Mouse (Mus musculus): ENCODE measurements around the gene Xlr3a. TPM values are rescaled to one million over a fixed set of nuclear protein-coding genes. Genes with fewer than 3 reads are reported as not detected.

Xlr3a gene
- polyA plus RNA-seq (2015; fragmentation: Nextera tagmentation; extraction: Ambion mirVana), result 0.82 TPM in 1 of 2 replicates, not detected in the other

GRCm38 (mm10) chrX:73096941-73097508 is at the start of gene Xlr3a:
Gene Xlr3a (minus strand): TSS chrX:73097095.

GRCm38 (mm10) chrX:73116747-73117146 is 19.9 kb upstream of the Xlr3a start, which contains the start of gene Gm14685:
Gene Gm14685 (plus strand): TSS chrX:73117047.

DNA sequence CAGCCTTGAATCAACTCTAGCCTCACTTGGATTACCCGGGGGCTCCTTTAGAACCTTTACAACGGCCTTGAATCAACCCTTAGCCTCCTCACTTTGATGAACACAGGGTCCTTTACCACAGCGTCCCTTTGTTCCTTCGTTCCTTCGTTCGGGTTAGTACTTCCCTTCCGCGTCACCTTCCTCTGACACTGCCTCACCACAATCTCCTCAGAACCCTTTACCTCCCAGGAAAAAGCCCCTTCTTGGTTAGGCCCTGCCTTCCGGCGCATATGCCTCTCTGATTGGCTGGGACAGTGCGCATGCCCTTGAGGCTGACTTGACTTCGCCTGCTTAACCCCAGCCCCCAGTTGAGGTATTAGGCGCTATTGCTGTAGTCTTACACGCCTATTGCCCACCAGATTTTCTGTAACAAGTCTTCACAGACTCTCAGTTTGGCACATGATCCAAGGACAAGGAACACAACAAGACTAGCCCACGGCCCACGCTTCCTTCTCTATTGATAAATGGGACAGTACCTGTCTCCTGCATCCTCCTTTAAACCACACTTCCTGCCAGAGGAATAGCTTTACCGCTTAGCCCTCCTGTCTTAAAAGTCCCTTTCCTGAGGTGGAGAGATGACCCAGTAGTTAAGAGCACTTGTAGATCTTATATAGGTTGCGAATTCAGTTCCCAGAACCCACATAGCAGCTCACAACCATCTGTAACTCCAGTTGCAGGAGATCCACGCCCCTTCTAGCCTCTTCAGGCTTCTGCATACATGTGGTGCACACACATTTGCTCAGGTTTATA is 14.4 kb downstream of the Xlr3a start, which contains the start of gene Xlr4a:
Gene Xlr4a (minus strand): TSS at position 212 of the 789 bp plus-strand sequence.

GRCm38 (mm10) chrX:73064415-73064793 is 32.5 kb downstream of the Xlr3a start, which contains the start of gene Pnma3:
Gene Pnma3 (plus strand): TSS chrX:73064787.

DNA sequence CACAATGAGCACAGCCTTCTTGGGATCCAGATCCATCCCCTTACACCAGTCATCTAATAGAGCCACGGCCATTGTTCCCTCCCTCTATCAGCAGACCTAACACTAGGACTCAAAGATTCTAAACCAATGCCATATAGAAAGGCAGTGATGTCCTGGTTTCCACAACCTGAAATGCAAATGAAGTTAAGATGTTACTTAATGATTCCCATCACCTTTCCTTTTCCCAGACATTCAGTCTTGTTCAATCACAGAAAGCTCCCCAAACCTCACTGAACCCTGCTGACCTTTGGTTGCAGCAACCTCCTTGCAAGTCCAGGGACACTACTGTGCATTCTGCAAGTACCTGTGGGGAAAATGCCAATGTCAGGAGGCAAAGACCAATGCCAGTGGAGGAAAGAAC is 59.9 kb downstream of the Xlr3a start, which contains the start of gene Pnma5:
Gene Pnma5 (minus strand): TSS at position 101 of the 400 bp plus-strand sequence.

Other genes starting within 250 kb of the Xlr3a start
- 34.5 and 37.6 TPM in 2 replicates for gene Cetn2, start 178.7 kb downstream of the Xlr3a start, polyA plus RNA-seq (2015; fragmentation: Nextera tagmentation; extraction: Ambion mirVana)
- 6.0 and 8.8 TPM in 2 replicates for gene Nsdhl, start 178.5 kb downstream of the Xlr3a start, polyA plus RNA-seq (2015; fragmentation: Nextera tagmentation; extraction: Ambion mirVana)
- 2.3 and 6.4 TPM in 2 replicates for gene Zfp185, start 109.8 kb downstream of the Xlr3a start, polyA plus RNA-seq (2015; fragmentation: Nextera tagmentation; extraction: Ambion mirVana)
- gene Pnma5, start 60.0 kb downstream of the Xlr3a start, polyA plus RNA-seq (2015; fragmentation: Nextera tagmentation; extraction: Ambion mirVana), result not detected in 2 replicates
- not detected in 2 replicates for gene Pnma3, start 32.3 kb downstream of the Xlr3a start, polyA plus RNA-seq (2015; fragmentation: Nextera tagmentation; extraction: Ambion mirVana)
- 0.77 and 1.3 TPM in 2 replicates for gene Xlr4a, start 14.6 kb downstream of the Xlr3a start, polyA plus RNA-seq (2015; fragmentation: Nextera tagmentation; extraction: Ambion mirVana)
- 0.16 TPM in 1 of 2 replicates, not detected in the other for gene Gm14685, start 20.0 kb upstream of the Xlr3a start, polyA plus RNA-seq (2015; fragmentation: Nextera tagmentation; extraction: Ambion mirVana)
- gene Xlr5b, start 51.7 kb upstream of the Xlr3a start, polyA plus RNA-seq (2015; fragmentation: Nextera tagmentation; extraction: Ambion mirVana), result not detected in 2 replicates
- gene DXBay18, start 52.4 kb upstream of the Xlr3a start, polyA plus RNA-seq (2015; fragmentation: Nextera tagmentation; extraction: Ambion mirVana), result not detected in 2 replicates
- gene Spin2d, start 79.9 kb upstream of the Xlr3a start, polyA plus RNA-seq (2015; fragmentation: Nextera tagmentation; extraction: Ambion mirVana), result not detected in 2 replicates
- 0.63 and 11.3 TPM in 2 replicates for gene Xlr3b, start 95.1 kb upstream of the Xlr3a start, polyA plus RNA-seq (2015; fragmentation: Nextera tagmentation; extraction: Ambion mirVana)
- gene Xlr4b, start 117.2 kb upstream of the Xlr3a start, polyA plus RNA-seq (2015; fragmentation: Nextera tagmentation; extraction: Ambion mirVana), result 1.3 TPM in 1 of 2 replicates, not detected in the other
- gene F8a, start 131.2 kb upstream of the Xlr3a start, polyA plus RNA-seq (2015; fragmentation: Nextera tagmentation; extraction: Ambion mirVana), result 13.3 and 14.3 TPM in 2 replicates
- 0.19 and 0.22 TPM in 2 replicates for gene Xlr4c, start 146.0 kb upstream of the Xlr3a start, polyA plus RNA-seq (2015; fragmentation: Nextera tagmentation; extraction: Ambion mirVana)
- not detected in 2 replicates for gene Xlr3c, start 168.3 kb upstream of the Xlr3a start, polyA plus RNA-seq (2015; fragmentation: Nextera tagmentation; extraction: Ambion mirVana)
- 0.09 TPM in 1 of 2 replicates, not detected in the other for gene Xlr5a, start 195.9 kb upstream of the Xlr3a start, polyA plus RNA-seq (2015; fragmentation: Nextera tagmentation; extraction: Ambion mirVana)
- gene Xlr5c, start 195.9 kb upstream of the Xlr3a start, polyA plus RNA-seq (2015; fragmentation: Nextera tagmentation; extraction: Ambion mirVana), result not detected in 2 replicates
- gene Gm45015, start 239.7 kb upstream of the Xlr3a start, polyA plus RNA-seq (2015; fragmentation: Nextera tagmentation; extraction: Ambion mirVana), result not detected in 2 replicates
- gene Zfp275, start 245.5 kb upstream of the Xlr3a start, polyA plus RNA-seq (2015; fragmentation: Nextera tagmentation; extraction: Ambion mirVana), result 8.3 and 8.4 TPM in 2 replicates

All from skeletal muscle tissue, postnatal 0 days (tissue).